Mouse (Mus musculus) kidney, embryonic 14.5 days (tissue): ENCODE results near the gene Slc36a4. TPM values are rescaled to one million over a fixed set of nuclear protein-coding genes. Genes with fewer than 3 reads are reported as not detected.

Source experiments
- polyA plus RNA-seq: library from polyadenylated mRNA; unstranded; fragments of >200 nt; fragmentation: Nextera tagmentation; extraction: Ambion mirVana; gene quantifications from 2 replicates; pipeline ENCODE4 v1.2.1, GENCODE M21; 2014

Gene Slc36a4
- polyA plus RNA-seq, 1 experiment from 2014 or later: 25.7 TPM

Other genes with a start within 250 kb of the Slc36a4 start
- gene Smco4, start 216.3 kb upstream of the Slc36a4 start, polyA plus RNA-seq: 7.0 and 24.0 TPM in 2 replicates
- 0.69 and 0.80 TPM in 2 replicates for gene Deup1, start 81.8 kb upstream of the Slc36a4 start, polyA plus RNA-seq
- not detected in 2 replicates for gene Mtnr1b, start 164.8 kb downstream of the Slc36a4 start, polyA plus RNA-seq